Mouse (Mus musculus) testis, adult 2 months (tissue): ENCODE results near the gene Spa17. TPM values are rescaled to one million over a fixed set of nuclear protein-coding genes. Genes with fewer than 3 reads are reported as not detected.

ENCODE experiments used
- H3K27ac ChIP-seq: fragments of 200-500 bp; 2 replicates; pipeline ENCODE4 v1.5.1; 2012; ENCODE audit warnings: low read depth, low read length; ENCODE audit not compliant: control insufficient read depth, insufficient read depth
- H3K27me3 ChIP-seq: fragments of 200-500 bp; 2 replicates; pipeline ENCODE4 v1.6.1; 2012; ENCODE audit warnings: mild to moderate bottlenecking, low read length, moderate library complexity; ENCODE audit not compliant: control insufficient read depth, insufficient read depth
- H3K36me3 ChIP-seq: fragments of 200-500 bp; 2 replicates; pipeline ENCODE4 v1.6.1; 2012; ENCODE audit warnings: mild to moderate bottlenecking, low read length; ENCODE audit not compliant: control insufficient read depth, insufficient read depth
- H3K4me1 ChIP-seq: fragments of 200-500 bp; 2 replicates; pipeline ENCODE4 v1.6.1; 2012; ENCODE audit warnings: low read length; ENCODE audit not compliant: control insufficient read depth, insufficient read depth
- H3K4me3 ChIP-seq: fragments of 200-500 bp; 2 replicates; pipeline ENCODE4 v1.5.1; 2012; ENCODE audit warnings: low read depth, mild to moderate bottlenecking, low read length, moderate library complexity, mixed read lengths; ENCODE audit not compliant: control insufficient read depth
- CTCF ChIP-seq: fragments of 200-500 bp; IDR thresholded peaks from 2 replicates; pipeline ENCODE4 v1.5.1; 2012; ENCODE audit warnings: low read depth, mild to moderate bottlenecking, inconsistent platforms, low read length, moderate library complexity; ENCODE audit not compliant: control insufficient read depth, insufficient read depth, insufficient replicate concordance
- POLR2A ChIP-seq: fragments of 200-500 bp; IDR thresholded peaks from 2 replicates; pipeline ENCODE4 v1.6.1; 2012; ENCODE audit warnings: low read depth, mild to moderate bottlenecking, inconsistent platforms, low read length, moderate library complexity; ENCODE audit not compliant: control insufficient read depth
- polyA plus RNA-seq: library from polyadenylated mRNA; depleted of rRNA; stranded (reverse); fragments of >200 nt; gene quantifications from 2 replicates; pipeline ENCODE4 v1.2.3, GENCODE M21; 2012

Spa17 gene
- polyA plus RNA-seq, 1 experiment: 547 TPM

DNA sequence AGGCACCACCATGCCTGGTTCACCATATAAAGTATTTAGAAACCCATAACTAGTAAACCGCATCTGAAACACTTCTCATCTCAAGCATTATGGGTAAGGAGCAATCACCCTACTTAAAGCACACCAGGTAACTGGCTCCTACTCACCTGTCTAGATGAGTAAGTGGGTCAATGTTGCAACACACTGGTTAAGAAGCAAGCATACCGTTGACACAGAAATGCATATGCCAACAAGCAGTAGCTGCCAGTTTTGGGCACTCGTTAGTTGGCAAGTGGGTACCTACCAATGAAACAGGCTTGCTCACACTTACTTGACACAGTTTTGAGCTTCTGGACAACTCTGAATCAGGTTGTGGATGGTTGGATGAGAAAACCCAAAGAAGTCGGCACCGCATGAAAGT, 37.1 kb upstream of the Spa17 start:
- TF ChIP-seq POLR2A: no peak
- no peaks in the 10 kb centered on the region for H3K27me3 ChIP-seq
- no peaks in the 10 kb centered on the region; the same call in none of the 2 replicates for H3K36me3 ChIP-seq
- no peaks in the 10 kb centered on the region for H3K4me1 ChIP-seq
- no peak overlapping the region for H3K4me3 ChIP-seq
- H3K27ac ChIP-seq: no peak overlapping the region

- no peak overlapping the region for H3K4me3 ChIP-seq
- TF ChIP-seq POLR2A (no peak), CTCF (no peak)
- no peaks in the 10 kb centered on the region for H3K27me3 ChIP-seq
- no peak overlapping the region for H3K27ac ChIP-seq
- no peaks in the 10 kb centered on the region; the same call in 1 of the 2 replicates for H3K36me3 ChIP-seq
- no peaks in the 10 kb centered on the region for H3K4me1 ChIP-seq
Measured at GRCm38 (mm10) chr9:37646246-37646645, 32.7 kb upstream of the Spa17 start.

GRCm38 (mm10) chr9:37638721-37639120, 25.2 kb upstream of the Spa17 start:
- Histone ChIP-seq H3K36me3 (no peaks in the 10 kb centered on the region; the same call in 1 of the 2 replicates), H3K27me3 (no peaks in the 10 kb centered on the region), H3K27ac (no peak overlapping the region), H3K4me1 (no peaks in the 10 kb centered on the region), H3K4me3 (no peak overlapping the region)
- TF ChIP-seq POLR2A (no peak), CTCF (no peak)

- no peak overlapping the region for H3K27ac ChIP-seq
- TF ChIP-seq CTCF (no peak), POLR2A (no peak)
- H3K36me3 ChIP-seq: no peaks in the 10 kb centered on the region; the same call in 1 of the 2 replicates
- H3K4me3 ChIP-seq: no peak overlapping the region
- H3K27me3 ChIP-seq: no peaks in the 10 kb centered on the region
- H3K4me1 ChIP-seq: no peaks in the 10 kb centered on the region
Measured at GRCm38 (mm10) chr9:37636800-37637542, 23.4 kb upstream of the Spa17 start.

DNA sequence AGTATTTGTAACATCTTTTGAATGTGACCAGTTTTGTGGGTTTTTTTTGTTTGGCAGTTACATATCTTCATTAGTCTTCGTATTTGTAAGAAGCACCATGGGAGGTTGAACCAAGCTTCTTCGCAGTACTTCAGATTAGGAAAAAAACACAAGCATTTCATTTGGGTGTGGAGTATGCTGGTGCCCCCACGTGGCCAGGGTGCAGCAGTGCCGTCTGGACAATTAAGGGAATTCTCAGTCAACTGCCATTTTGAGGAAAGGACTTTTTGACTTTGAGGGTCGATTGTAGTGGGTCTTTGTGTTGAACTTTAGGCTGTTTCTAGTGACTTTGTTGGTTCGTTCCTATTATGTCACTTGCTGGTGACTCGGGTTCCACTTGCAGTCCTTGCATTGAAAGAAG, 22.8 kb upstream of the Spa17 start:
- Histone ChIP-seq H3K36me3 (no peaks in the 10 kb centered on the region; the same call in 1 of the 2 replicates), H3K4me1 (no peaks in the 10 kb centered on the region), H3K27me3 (no peaks in the 10 kb centered on the region), H3K4me3 (no peak overlapping the region), H3K27ac (no peak overlapping the region)
- TF ChIP-seq POLR2A: no peak
- peak; percentile 57; the same call in 1 of the 2 replicates for TF ChIP-seq CTCF

DNA sequence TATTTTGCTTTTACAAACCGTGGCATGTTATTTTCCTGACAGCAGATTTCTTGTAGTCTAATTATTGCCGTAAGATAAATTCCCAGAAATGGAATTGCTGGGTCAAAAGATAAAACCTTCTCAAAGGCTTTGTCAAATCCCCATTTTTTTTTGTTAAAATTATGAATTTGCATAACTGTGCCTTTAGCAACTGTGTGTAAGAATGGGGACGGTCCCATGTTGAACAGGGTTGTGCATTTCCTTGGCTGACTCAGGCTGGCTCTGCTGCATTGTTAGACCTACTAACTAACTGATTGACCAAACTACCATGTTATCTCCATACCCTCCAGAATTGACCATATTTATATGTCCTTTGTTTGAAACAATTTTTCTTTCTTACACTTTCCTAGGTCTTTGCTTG, 20.7 kb upstream of the Spa17 start:
- Histone ChIP-seq H3K27me3 (no peaks in the 10 kb centered on the region), H3K27ac (no peak overlapping the region), H3K36me3 (no peaks in the 10 kb centered on the region; the same call in 1 of the 2 replicates), H3K4me3 (no peak overlapping the region), H3K4me1 (no peaks in the 10 kb centered on the region)
- no peak for TF ChIP-seq CTCF
- no peak for TF ChIP-seq POLR2A

DNA sequence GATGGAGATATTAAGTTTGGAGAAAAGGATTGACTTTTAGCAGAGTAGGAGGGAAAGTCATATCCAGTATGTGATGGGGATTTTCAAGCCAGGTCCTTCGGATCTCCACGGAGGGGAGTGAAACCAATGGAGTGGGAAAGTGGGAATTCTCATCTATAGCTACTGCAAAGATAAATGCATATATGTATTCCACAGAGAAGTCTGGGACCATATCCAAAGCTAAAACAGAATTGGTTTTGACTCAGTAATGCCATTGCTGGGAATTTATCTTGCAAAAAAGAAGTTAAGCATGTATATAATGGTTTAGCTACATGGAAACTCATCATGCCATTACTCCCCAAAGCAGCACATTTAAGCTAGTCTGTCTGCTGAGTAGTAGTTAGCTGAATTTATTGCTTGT, 18.8 kb upstream of the Spa17 start:
- Histone ChIP-seq H3K27me3 (no peaks in the 10 kb centered on the region), H3K36me3 (no peaks in the 10 kb centered on the region; the same call in 1 of the 2 replicates), H3K4me3 (no peak overlapping the region), H3K4me1 (no peaks in the 10 kb centered on the region), H3K27ac (no peak overlapping the region)
- no peak for TF ChIP-seq POLR2A
- TF ChIP-seq CTCF: no peak

DNA sequence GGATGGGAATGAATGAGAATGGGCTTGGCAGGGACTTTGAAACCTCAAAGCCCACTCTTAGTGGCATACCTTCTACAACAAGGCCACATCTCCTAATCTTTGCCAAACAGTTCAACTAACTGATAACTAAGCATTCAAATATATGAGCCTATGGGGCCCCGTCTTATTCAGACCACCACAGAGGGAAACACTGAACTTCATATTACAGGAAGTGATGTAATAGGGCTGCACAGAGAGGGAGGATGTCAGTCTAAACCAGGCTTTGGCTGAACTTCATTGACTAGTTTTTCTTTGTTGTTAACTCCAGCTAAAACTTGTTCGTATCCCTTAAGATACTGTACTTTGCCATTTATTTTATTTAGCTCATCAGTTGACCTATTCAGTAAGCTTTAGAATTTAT, 16.4 kb upstream of the Spa17 start:
- TF ChIP-seq POLR2A (no peak), CTCF (no peak)
- no peaks in the 10 kb centered on the region; the same call in 1 of the 2 replicates for H3K36me3 ChIP-seq
- H3K27ac ChIP-seq: no peak overlapping the region
- H3K27me3 ChIP-seq: no peaks in the 10 kb centered on the region
- no peak overlapping the region for H3K4me3 ChIP-seq
- no peaks in the 10 kb centered on the region for H3K4me1 ChIP-seq
